In genomic region chr7:127088901-127089845, GRCm38 (mm10) we compare ENCODE assay signal across 8 mouse cellular contexts. TPM values are rescaled to one million over a fixed set of nuclear protein-coding genes. Genes with fewer than 3 reads are reported as not detected.
DNase-seq lines count a peak whose midpoint lies in the region; ATAC-seq and TF ChIP-seq lines count a peak whose summit lies in the region.

No protein-coding gene starts in this region.

- peak; percentile 5 to 22 for DNase-seq in urinary bladder, postnatal 36 days (ENCODE audit: low spot score in 2 of 2)
- DNase-seq in urinary bladder, adult 2 months (ENCODE audit: low spot score), result no peak
- DNase-seq in liver, adult 2 months (ENCODE audit: extremely low read depth, low read depth, low spot score), result no peak
- no peak for DNase-seq in left cerebral cortex, adult 9 months (ENCODE audit: low spot score in 2 of 2)
- DNase-seq in cerebellum, adult 18-20 months, result no peak
- DNase-seq in right cerebral cortex, postnatal 10 days (ENCODE audit: low spot score in 2 of 2), result no peak

- no peak for ATAC-seq in heart, embryonic 13.5 days (ENCODE audit: extremely low read depth, insufficient number of reproducible peaks, low FRiP score, low TSS enrichment)
- no peak for ATAC-seq in neural tube, embryonic 13.5 days (ENCODE audit: low read depth)

- H3K4me1 ChIP-seq in heart, embryonic 13.5 days, result peaks cover 10% of the 10 kb centered on the region
- peaks cover 2% of the 10 kb centered on the region; the same call in 1 of the 2 replicates for H3K4me1 ChIP-seq in liver, adult 2 months (ENCODE audit: control insufficient read depth, insufficient read depth, low read length)
- peaks cover 9% of the 10 kb centered on the region; the same call in 1 of the 2 replicates for H3K4me1 ChIP-seq in neural tube, embryonic 13.5 days (replicated peaks)

- no peak overlapping the region for H3K27ac ChIP-seq in heart, embryonic 13.5 days (replicated peaks)
- H3K27ac ChIP-seq in liver, adult 2 months (replicated peaks; ENCODE audit: insufficient read depth, low read depth, low read length), result no peak overlapping the region
- no peak overlapping the region for H3K27ac ChIP-seq in neural tube, embryonic 13.5 days (replicated peaks)

- peak overlapping the region; percentile 35 for H3K4me3 ChIP-seq in heart, embryonic 13.5 days
- H3K4me3 ChIP-seq in liver, adult 2 months (ENCODE audit: insufficient read depth, low read depth, low read length), result peak overlapping the region; percentile 14; the same call in 1 of the 2 replicates
- peak overlapping the region; percentile 13 for H3K4me3 ChIP-seq in neural tube, embryonic 13.5 days

- H3K9me3 ChIP-seq in heart, embryonic 13.5 days, result no peaks in the 10 kb centered on the region
- no peaks in the 10 kb centered on the region for H3K9me3 ChIP-seq in neural tube, embryonic 13.5 days

- H3K4me2 ChIP-seq in heart, embryonic 13.5 days, result peak overlapping the region; percentile 63
- H3K4me2 ChIP-seq in neural tube, embryonic 13.5 days, result peak overlapping the region; percentile 52

- no peaks in the 10 kb centered on the region for H3K79me2 ChIP-seq in liver, adult 2 months (ENCODE audit: control insufficient read depth, insufficient read depth, low read length)

- TF ChIP-seq POLR2A in liver, adult 2 months (IDR thresholded peaks at IDR 0.05; ENCODE audit: extremely low read depth, insufficient read depth, low read length), result no peak

- no peaks in the 10 kb centered on the region for H3K27me3 ChIP-seq in heart, embryonic 13.5 days (replicated peaks)
- no peaks in the 10 kb centered on the region for H3K27me3 ChIP-seq in liver, adult 2 months (ENCODE audit: control insufficient read depth, insufficient read depth, low read length)
- no peaks in the 10 kb centered on the region for H3K27me3 ChIP-seq in neural tube, embryonic 13.5 days

- no peaks in the 10 kb centered on the region for H3K36me3 ChIP-seq in heart, embryonic 13.5 days
- H3K36me3 ChIP-seq in liver, adult 2 months (ENCODE audit: control insufficient read depth, insufficient read depth, low read length), result no peaks in the 10 kb centered on the region
- H3K36me3 ChIP-seq in neural tube, embryonic 13.5 days, result no peaks in the 10 kb centered on the region

- WGBS in heart, embryonic 13.5 days, result 21% methylated on average over 27 of the region's 27 CpGs
- WGBS in liver, adult 2 months, result 29% methylated on average over 27 of the region's 27 CpGs
- 25% methylated on average over 27 of the region's 27 CpGs for WGBS in neural tube, embryonic 13.5 days

- TF ChIP-seq CTCF in liver, adult 2 months (IDR thresholded peaks at IDR 0.05; ENCODE audit: low read depth, low read length), result no peak

- H3K9ac ChIP-seq in heart, embryonic 13.5 days, result peak overlapping the region; percentile 69
- no peak overlapping the region for H3K9ac ChIP-seq in liver, adult 2 months (ENCODE audit: low read depth, low read length)
- H3K9ac ChIP-seq in neural tube, embryonic 13.5 days, result peak overlapping the region; percentile 53

RNA-seq across cellular contexts. Expression of gene AI467606, which starts 2.0 kb away (rescaled TPM):
- polyA plus RNA-seq in urinary bladder, adult 2 months (2012; rRNA removed), result 4.4 and 6.0 TPM in 2 replicates
- polyA plus RNA-seq in heart, embryonic 13.5 days (2015; fragmentation: Nextera tagmentation; extraction: Ambion mirVana), result 1.0 and 1.1 TPM in 2 replicates
- total RNA-seq in liver, adult 2 months (2014; rRNA removed), result 0.28 and 0.34 TPM in 2 replicates
- 1.2 and 1.3 TPM in 2 replicates for polyA plus RNA-seq in liver, adult 2 months (2012; rRNA removed)
- 1.0 and 2.4 TPM in 2 replicates for polyA plus RNA-seq in neural tube, embryonic 13.5 days (2015; fragmentation: Nextera tagmentation; extraction: Ambion mirVana)

RNA-seq across cellular contexts. Expression of gene Zg16, which starts 2.0 kb away (rescaled TPM):
- polyA plus RNA-seq in urinary bladder, adult 2 months (2012; rRNA removed), result 0.15 and 0.34 TPM in 2 replicates
- not detected in 2 replicates for polyA plus RNA-seq in heart, embryonic 13.5 days (2015; fragmentation: Nextera tagmentation; extraction: Ambion mirVana)
- 11.2 and 47.8 TPM in 2 replicates for total RNA-seq in liver, adult 2 months (2014; rRNA removed)
- polyA plus RNA-seq in liver, adult 2 months (2012; rRNA removed), result 1.2 and 2.3 TPM in 2 replicates
- polyA plus RNA-seq in neural tube, embryonic 13.5 days (2015; fragmentation: Nextera tagmentation; extraction: Ambion mirVana), result not detected in 2 replicates

RNA-seq across cellular contexts. Expression of gene Qprt, which starts 32.9 kb away (rescaled TPM):
- 0.80 and 0.81 TPM in 2 replicates for polyA plus RNA-seq in urinary bladder, adult 2 months (2012; rRNA removed)
- 3.2 and 4.7 TPM in 2 replicates for polyA plus RNA-seq in heart, embryonic 13.5 days (2015; fragmentation: Nextera tagmentation; extraction: Ambion mirVana)
- 116 and 129 TPM in 2 replicates for total RNA-seq in liver, adult 2 months (2014; rRNA removed)
- polyA plus RNA-seq in liver, adult 2 months (2012; rRNA removed), result 196 and 210 TPM in 2 replicates
- 0.63 and 1.4 TPM in 2 replicates for polyA plus RNA-seq in neural tube, embryonic 13.5 days (2015; fragmentation: Nextera tagmentation; extraction: Ambion mirVana)

RNA-seq across cellular contexts. Expression of gene Kif22, which starts 46.9 kb away (rescaled TPM):
- polyA plus RNA-seq in urinary bladder, adult 2 months (2012; rRNA removed), result 2.3 and 2.7 TPM in 2 replicates
- polyA plus RNA-seq in heart, embryonic 13.5 days (2015; fragmentation: Nextera tagmentation; extraction: Ambion mirVana), result 72.4 and 79.2 TPM in 2 replicates
- 0.37 and 1.3 TPM in 2 replicates for total RNA-seq in liver, adult 2 months (2014; rRNA removed)
- 0.44 and 0.75 TPM in 2 replicates for polyA plus RNA-seq in liver, adult 2 months (2012; rRNA removed)
- 22.8 and 31.5 TPM in 2 replicates for polyA plus RNA-seq in neural tube, embryonic 13.5 days (2015; fragmentation: Nextera tagmentation; extraction: Ambion mirVana)

RNA-seq across cellular contexts. Expression of gene Spn, which starts 48.5 kb away (rescaled TPM):
- 1.2 and 1.9 TPM in 2 replicates for polyA plus RNA-seq in urinary bladder, adult 2 months (2012; rRNA removed)
- polyA plus RNA-seq in heart, embryonic 13.5 days (2015; fragmentation: Nextera tagmentation; extraction: Ambion mirVana), result 0.13 and 0.36 TPM in 2 replicates
- total RNA-seq in liver, adult 2 months (2014; rRNA removed), result 0.27 and 0.28 TPM in 2 replicates
- polyA plus RNA-seq in liver, adult 2 months (2012; rRNA removed), result 0.54 and 0.88 TPM in 2 replicates
- 0.08 and 0.10 TPM in 2 replicates for polyA plus RNA-seq in neural tube, embryonic 13.5 days (2015; fragmentation: Nextera tagmentation; extraction: Ambion mirVana)

Comparison
In these comparisons a context has a peak if more than half of its experiments do, and no peak if none do; other contexts are left out.
1. DNase-seq: peak in urinary bladder, postnatal 36 days (2 of 2); none in urinary bladder, adult 2 months (single experiment), liver, adult 2 months (single experiment), left cerebral cortex, adult 9 months (0 of 2), cerebellum, adult 18-20 months (0 of 2) and right cerebral cortex, postnatal 10 days (0 of 2).
2. RNA of gene Qprt, which starts 32.9 kb away (polyA plus RNA-seq): 196 to 210 TPM in liver, adult 2 months; 3.2 to 4.7 TPM in heart, embryonic 13.5 days, 0.80 to 0.81 TPM in urinary bladder, adult 2 months and 0.63 to 1.4 TPM in neural tube, embryonic 13.5 days; every median in the first group is over 10 times any median in the second.
3. Peak in every context shown above with its lines, with median percentiles within 50 percentile points of each other: H3K4me3 ChIP-seq.